Mouse (Mus musculus) heart, postnatal 25 days (tissue): ENCODE data around the gene Adtrp. TPM values are rescaled to one million over a fixed set of nuclear protein-coding genes. Genes with fewer than 3 reads are reported as not detected.

Experiments
- DNase-seq: peaks from one replicate; pipeline ENCODE4 v3.0.0; 2022; ENCODE audit warnings: low spot score
- intact Hi-C: fragments of 180-260 bp; cut with DNase I; formaldehyde crosslinking; loops from one replicate; pipeline ENCODE4 v1.15.1; 2025
- total RNA-seq, 2 experiments: library from RNA; stranded (reverse); gene quantifications; 2 replicates each; pipeline ENCODE4 v1.2.3; 2021

The Adtrp gene
- total RNA-seq, 2 experiments from 2014 or later, result 0.98 to 0.99 TPM

- intact Hi-C loops, result no loop called here
These were observed 3.4 kb downstream of the Adtrp start for GRCm38 (mm10) chr13:41844071-41844470.

DNA sequence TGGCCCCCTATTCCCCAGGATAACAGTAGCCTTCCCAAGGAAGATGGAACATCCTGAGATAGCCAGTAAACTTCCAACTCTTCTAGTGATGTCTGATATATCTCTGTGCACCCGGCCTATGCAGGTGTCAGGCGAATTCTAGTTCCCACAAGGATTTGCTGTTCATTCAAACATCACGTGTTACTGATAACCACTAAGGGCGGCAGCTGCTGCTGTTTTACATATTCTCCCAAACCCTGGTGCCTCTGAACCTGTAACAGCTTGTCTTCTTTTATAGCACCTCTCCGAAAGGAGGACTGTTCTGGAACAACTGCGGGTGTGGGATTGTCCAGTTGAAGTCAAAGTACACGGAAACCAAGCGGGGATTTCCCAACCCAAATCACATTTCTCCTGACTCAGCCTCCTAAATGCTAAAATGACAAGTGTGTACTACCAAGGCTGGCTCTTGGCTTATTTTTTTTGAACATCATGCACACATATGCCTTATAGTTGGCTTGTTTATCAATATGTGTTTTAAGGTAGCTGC, 13.8 kb downstream of the Adtrp start:
- intact Hi-C loops, result no loop called here
- DNase-seq, result no peak

More at GRCm38 (mm10) chr13:41844071-41844470, 3.4 kb downstream of the Adtrp start:
- no peak for DNase-seq

- DNase-seq, result no peak
- intact Hi-C loops, result no loop called here
These were observed 19.2 kb downstream of the Adtrp start for GRCm38 (mm10) chr13:41828296-41828754.

DNA sequence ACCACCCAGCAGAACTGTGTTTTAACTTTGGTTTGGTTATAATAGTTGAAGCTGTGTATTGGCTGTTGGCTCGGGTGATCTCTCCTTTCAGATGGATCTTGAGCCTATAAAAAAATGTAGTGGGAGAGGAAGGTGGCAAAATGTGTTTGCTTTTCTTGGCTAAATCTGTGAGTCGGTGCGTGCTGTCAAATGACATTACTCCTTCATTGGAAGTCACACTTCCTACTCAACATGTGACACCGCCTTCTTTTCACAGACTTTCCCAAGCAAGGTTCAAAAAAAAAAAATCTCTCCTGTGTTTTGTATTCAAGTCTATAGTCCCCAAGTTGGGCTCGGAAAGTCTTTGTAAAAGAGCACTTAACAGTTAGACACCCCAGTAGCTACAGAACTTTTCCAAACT, 19.9 kb downstream of the Adtrp start:
- intact Hi-C loops, result no loop called here
- no peak for DNase-seq

DNA sequence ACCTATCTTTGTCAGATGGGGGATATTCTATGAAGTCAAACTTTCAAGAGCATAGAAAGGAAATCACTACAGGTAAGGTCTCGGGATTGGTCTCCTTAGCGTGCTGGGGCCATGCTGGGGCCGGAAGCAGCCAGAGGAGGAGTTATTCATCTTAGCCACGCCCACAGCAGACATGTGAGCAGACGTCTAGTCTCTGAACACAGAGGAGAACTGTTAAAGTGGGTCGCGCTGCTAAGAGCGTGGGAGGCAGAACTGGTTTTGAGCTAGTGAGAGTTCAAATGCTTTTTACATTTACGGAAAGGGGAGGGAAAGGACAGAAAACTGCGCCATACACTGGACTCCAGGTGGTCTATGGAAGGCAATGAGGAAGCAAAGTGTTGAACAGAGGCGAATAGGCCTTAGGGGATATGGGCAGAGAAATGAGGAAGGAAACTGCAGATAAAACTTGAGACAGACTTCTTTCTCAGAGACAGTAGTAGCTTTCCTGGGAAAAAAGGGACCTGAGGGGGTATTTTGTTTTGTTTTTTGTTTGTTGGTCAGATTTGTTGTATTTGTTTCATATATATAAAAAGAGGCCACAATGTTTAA, 22.0 kb downstream of the Adtrp start:
- no peak for DNase-seq
- intact Hi-C loops, result no loop called here

DNA sequence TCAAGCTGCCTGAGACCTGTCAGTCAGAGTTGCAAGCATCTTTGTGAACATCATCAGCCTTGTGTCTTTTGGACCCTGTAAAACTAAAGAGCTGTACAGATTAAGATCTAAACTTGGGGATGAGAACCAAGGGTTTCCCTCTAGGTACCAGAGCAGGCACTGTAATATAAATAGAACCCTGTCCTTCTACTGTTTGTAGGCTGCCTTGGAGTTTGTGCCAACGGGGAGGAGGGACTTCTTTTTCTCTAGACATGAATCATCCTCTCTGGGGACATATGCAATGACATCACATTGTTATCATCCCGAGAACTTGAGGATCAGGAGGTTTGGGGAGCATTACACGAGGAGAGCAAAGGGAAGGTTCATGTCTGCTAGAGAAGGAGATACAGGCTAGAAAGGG, 24.4 kb downstream of the Adtrp start:
- no peak for DNase-seq
- intact Hi-C loops, result no loop called here

DNA sequence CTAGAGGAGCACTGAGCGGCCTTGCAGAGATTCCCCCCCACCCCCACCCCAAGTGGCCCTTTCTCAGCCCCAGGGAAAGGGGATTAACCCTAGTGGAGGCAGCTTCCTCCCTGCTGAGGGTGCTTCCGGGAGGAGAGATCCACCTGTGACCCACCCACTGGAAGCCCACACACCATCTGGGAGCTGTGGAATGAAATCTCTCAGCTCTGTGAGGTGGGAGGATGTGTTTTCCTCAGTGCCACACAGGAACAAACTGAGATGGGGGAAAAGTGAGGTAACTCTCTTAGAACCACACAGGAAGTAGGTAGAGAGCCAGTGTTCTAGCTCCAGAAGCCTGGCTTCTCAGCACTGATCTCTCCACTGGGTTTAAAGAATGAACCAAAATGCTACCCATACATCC, 24.9 kb downstream of the Adtrp start:
- intact Hi-C loops, result no loop called here
- DNase-seq, result no peak

- DNase-seq, result no peak
- intact Hi-C loops, result no loop called here
These were observed 25.4 kb downstream of the Adtrp start for GRCm38 (mm10) chr13:41822091-41822490.

DNA sequence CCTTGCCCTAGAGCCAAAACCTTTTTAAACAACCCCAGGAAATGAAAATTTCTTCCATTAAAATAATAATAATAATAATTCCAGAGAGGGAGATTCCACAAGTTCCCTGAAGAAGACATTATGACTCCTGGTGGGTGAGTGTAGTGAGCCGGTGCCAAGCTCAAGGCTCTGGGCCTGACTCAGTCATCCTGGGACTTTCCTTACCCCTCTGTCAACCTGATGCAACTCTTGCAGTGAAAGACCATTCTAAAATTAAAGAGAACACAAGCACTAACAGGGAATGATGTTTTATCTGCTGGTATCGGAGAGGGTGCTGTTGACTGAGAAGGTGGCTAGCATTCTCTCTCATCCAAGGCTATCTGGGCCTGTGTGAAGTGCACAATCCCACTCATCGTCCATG, 26.5 kb downstream of the Adtrp start:
- intact Hi-C loops, result no loop called here
- DNase-seq, result no peak

GRCm38 (mm10) chr13:41819918-41820317, 27.6 kb downstream of the Adtrp start:
- no peak for DNase-seq
- intact Hi-C loops, result no loop called here

GRCm38 (mm10) chr13:41819484-41819883, 28.0 kb downstream of the Adtrp start:
- intact Hi-C loops, result no loop called here
- no peak for DNase-seq

DNA sequence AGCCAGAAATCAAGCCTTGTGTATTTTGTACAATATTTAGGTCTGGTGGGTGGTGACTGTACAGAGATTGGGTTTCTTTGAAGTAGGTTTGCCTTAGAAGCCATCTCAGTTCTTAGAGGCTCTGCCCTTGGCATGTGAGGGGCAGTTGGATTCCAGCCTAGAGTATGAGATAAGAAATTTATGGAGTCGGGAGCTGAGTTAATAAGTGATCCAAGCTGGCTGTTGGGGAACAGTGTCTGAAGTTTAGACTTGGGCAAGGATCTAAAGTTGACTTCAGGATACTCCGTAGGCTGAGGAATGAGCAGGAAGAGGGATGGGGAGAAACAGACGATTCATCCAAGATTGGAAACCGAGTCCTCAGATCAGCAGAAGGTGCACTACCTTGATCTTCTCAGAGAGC, 29.9 kb downstream of the Adtrp start:
- intact Hi-C loops, result no loop called here
- no peak for DNase-seq

- intact Hi-C loops, result no loop called here
- no peak for DNase-seq
These were observed 30.8 kb downstream of the Adtrp start for GRCm38 (mm10) chr13:41816643-41817042.

GRCm38 (mm10) chr13:41810776-41811175, 36.7 kb downstream of the Adtrp start:
- DNase-seq, result no peak
- intact Hi-C loops, result no loop called here

DNA sequence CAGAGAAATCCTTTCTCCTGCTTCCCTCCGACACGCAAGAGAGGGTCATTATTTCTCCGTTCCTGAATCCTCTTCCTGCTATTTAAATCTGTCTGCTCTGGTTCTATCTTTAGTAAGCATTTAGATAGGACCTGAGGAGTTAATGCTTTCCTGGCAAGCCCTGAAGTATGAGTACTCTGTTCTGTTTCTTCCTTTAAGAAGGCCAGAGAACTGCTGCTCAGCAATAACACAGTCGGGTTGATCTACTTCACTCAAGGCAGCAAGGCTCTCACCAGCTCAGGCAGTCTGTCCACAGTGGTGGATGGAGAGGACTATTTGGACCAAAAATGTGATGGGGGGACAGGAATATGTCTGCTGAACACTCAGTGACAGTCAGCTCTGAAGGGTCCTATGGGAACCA, 39.7 kb downstream of the Adtrp start:
- intact Hi-C loops, result no loop called here
- DNase-seq, result no peak

DNA sequence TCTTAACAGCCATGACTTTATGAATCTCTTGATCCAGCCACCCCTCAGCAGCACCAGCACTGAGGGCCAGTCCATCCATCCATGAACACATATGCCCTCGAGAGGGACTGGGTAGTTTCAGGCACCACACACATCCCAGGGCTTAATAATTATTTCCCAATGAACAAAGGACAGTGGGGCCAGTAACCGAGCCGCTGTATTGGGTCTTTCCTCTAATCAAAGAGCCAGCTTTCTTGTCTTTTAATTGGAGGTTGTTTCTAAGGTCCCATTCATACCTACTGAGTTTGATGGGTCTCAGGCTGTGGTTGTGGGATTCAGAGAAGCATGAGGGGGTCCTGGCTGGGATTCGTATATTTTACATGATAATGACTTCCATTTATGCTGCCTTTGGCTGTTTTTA, 40.2 kb downstream of the Adtrp start:
- no peak for DNase-seq
- intact Hi-C loops, result no loop called here

DNA sequence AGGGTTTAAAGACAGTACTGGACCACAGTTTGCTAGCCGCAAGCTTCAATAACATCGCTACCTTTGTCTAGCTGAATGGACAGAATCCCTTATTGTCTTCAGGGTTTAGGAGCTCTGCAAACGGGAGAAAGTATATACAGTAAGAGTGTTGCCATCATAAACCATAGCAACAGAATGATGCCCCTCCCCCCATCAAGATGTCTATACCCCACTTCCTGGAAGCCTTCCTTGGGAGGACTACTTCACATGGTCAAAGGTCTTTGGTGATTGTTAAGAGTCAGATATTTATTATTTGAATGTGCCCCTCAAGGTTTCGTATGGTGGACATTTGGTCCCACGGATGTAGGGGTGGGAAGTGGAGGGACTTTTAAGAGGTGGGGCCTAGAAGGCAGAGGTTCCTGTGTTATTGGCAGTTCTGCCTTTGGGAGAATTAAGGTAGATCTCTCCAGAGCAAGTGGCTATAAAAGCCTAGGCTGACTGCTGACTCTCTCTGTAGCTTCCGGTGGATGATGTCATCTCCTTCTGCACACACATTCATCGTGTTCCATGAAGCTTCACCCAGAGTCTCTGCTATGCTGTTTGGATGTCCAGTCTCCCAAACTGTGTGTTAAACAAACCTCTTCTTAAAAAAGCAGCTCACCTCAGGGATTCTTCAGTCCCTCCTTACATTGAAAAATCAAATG, 42.2 kb downstream of the Adtrp start:
- no peak for DNase-seq
- intact Hi-C loops, result no loop called here

DNA sequence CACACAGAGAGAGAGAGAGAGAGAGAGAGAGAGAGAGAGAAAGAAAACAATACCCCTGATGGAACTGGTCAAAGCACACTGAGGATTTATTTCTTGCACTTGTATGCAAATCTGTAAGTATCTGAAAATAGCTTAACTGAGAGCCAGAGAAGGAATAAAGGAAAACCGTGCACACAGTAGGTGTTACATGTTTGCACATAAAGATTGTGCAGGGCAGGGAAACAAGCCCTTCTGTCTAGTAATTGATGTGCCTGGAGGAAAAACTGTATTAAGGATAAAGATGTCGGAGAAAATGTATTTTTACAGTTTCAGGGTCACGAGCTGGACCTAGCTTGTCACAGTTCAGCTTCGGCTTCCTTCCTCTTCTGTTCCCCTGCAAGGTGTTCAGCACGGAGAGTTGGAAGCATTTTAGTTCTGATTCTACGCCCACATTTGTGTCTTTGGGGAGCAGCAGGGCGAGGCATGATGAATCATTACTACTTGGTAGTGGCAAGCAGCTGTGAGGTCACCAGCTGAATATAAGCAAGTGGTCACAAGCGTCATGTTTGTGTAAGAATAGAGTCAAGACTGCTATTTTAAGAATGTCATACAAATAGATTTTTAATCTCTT, 43.7 kb downstream of the Adtrp start:
- intact Hi-C loops, result no loop called here
- DNase-seq, result no peak

DNA sequence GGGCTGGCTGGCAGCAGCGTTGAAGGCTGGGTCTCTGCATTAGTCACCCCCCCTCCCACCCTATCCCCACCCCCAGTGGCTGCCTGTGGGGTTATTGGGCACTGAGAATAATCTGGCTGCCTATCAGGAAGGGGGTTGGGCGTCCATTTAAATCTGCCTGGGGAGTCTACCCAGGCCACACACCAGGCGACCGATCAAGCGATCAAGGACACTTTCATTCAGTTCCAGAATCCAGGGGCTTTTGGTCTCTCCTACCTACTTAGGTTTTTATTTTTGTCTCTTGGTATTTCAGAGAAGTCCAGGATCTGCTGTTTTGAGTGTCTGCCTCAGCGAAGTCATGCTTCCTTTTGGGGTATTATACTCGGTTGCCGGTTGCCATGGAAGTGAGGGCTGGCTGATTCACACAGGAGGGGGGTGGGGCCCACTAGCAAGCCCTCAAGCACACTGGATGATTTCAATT, 46.3 kb downstream of the Adtrp start:
- DNase-seq, result no peak
- intact Hi-C loops, result no loop called here

GRCm38 (mm10) chr13:41792849-41793248, 54.6 kb downstream of the Adtrp start:
- intact Hi-C loops, result no loop called here
- DNase-seq, result no peak

DNA sequence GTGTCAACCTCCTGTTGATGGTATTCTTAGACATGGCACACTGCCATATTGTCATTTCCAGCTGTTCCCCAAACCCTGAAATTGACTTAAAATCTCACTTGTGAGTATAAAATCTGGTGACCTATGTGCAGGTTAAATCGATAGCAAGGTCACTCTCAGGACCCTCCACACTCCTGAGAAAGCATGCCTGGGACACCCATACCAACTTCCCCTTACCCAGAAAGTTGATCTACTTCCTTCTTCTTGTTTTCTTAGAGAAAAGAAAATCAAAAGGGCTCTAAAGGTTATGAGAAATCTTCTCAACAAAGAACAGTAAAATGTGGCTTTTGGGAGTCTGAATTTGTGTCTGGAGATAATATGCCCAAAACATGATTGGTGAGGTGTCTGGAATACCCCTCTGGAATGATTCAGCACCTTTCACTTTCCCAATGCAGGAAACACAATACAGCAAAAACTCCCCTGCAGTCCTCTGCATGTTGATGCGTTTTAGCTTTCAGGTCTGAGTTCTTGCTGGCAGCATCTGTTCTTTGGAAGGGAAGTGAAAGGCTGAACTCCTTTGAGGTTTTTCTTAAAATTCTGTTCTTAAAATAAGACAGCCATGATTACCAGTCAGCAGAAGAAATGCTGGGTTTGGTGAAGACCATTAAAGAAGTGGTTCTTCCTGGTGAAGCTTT, 59.5 kb downstream of the Adtrp start:
- no peak for DNase-seq
- intact Hi-C loops, result no loop called here
